Mouse (Mus musculus) layer of hippocampus, adult 9-11 months (tissue): ENCODE data around the gene Gipc3.

Experiments used
- DNase-seq: peaks from one replicate; pipeline ENCODE4 v3.0.0; 2022

The Gipc3 gene

GRCm38 (mm10) chr10:81319741-81320549 lies 23.1 kb downstream of the Gipc3 start:
- DNase-seq = peak; percentile 60

DNA sequence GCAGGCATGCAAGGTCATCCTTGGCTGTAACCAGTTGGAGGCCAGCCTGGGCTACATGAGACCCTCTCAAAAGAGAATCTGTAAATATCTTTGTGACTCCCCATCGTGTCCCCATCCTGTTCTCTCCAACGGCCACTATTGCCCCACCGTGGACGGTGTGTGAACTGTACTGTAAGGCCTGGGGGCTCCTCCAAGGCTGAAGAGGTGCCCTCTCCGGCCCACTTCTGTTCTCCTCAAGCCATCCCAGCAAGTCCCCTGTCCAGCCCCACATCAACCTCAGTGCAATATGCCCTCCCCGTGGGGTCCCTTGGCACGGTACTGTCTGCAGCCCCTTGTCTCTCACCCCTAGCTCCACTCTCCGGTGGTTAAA lies 23.8 kb downstream of the Gipc3 start:
- DNase-seq = no peak

DNA sequence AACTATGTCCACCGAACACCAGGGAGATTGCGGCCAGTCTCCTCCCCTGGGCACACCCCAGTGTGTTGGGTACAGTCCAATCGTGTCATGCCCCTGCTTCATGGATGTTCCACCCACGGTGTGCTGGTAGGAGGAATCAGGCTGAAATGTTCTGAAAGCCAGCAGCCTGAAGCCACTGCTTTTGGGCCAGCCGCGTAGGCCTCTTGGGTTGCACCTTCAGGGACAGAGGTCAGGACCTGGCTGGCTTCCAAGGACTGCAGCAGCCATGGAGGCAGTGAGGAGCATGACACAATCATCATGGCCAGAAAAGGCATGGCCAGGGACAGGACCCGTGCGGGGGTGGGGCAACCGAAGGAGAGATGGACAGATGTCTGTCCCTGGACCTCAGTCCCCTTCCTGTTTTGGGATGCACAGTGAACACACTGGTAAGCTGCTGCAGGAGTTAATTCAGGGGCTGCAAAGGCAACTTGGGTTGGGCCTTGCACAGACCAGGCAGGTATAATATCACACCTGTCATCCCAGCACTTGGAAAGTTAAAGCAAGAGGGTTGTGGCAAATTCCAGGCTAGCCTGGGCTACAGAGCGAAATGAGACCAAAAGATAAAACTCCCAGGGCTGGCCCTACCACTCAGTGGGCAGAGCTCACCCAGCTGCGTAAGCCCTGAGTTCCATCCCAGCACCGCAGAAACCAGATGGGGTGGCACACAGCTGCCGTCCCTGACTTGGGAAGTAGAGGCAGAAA lies 24.3 kb downstream of the Gipc3 start:
- DNase-seq = no peak

DNA sequence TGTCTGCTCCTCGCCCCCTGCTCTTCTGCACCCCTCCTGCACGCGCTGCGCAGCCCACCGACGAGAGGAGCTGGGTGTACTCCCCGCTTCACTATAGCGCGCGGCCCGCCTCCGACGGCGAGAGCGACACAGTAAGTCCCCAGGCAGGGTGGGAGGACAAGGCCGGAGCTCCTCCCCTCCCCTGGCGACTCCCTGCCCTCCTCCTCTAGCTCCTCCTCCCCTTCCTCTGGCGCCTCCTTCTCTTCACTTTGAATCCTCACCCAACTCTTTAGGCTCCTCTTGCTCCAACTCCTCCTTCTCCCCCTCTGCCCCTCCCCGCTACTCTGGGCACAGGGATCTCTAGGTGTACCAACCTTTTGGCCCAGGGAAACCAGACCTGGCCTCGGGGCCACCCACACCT lies 25.8 kb downstream of the Gipc3 start:
- no peak for DNase-seq

- no peak for DNase-seq
Observed at GRCm38 (mm10) chr10:81316338-81317060, 26.6 kb downstream of the Gipc3 start.

- no peak for DNase-seq
Observed at GRCm38 (mm10) chr10:81315587-81315986, 27.5 kb downstream of the Gipc3 start.

GRCm38 (mm10) chr10:81314201-81314600 lies 28.9 kb downstream of the Gipc3 start:
- DNase-seq = no peak

- DNase-seq = no peak
Observed at GRCm38 (mm10) chr10:81313581-81313980, 29.5 kb downstream of the Gipc3 start.

- no peak for DNase-seq
Observed at GRCm38 (mm10) chr10:81309571-81309970, 33.5 kb downstream of the Gipc3 start.

DNA sequence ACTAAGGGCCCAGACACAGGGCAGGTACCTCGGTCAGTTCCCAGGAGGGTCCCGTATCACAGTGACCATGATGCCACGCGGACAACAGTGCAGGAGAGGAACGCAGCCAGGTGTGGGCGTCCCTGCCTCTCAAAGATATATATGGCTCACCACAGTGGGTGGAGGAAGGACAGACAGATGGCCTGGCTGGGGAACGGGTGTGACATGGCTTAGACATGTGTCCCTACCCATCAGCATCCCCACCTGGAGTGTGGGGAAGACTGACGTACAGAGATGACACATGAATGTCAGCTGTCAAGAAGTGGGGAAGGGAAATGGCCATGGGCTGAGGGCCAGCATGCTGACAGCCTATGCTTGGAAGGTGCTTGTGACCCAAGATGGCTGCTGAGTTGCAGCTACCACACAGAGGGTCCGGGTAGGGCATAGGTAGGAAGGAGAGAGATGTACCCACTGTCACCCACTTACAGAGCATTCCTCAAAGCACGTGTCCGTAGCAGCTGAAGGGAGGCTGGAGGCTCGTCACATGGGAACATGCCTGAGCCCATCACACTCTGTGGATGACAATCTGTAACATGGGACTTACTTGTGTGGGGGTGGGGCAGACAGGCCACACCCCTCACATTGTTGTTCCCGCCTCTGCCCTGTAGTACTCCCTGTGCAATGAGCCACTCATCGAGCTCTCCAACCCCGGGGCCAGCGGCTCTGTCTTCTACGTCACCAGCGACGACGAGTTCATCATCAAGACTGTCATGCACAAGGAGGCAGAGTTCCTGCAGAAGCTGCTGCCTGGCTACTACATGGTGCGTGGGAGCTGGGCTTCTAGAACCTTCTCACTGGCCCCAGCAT lies 36.0 kb downstream of the Gipc3 start:
- DNase-seq = peak; percentile 73

DNA sequence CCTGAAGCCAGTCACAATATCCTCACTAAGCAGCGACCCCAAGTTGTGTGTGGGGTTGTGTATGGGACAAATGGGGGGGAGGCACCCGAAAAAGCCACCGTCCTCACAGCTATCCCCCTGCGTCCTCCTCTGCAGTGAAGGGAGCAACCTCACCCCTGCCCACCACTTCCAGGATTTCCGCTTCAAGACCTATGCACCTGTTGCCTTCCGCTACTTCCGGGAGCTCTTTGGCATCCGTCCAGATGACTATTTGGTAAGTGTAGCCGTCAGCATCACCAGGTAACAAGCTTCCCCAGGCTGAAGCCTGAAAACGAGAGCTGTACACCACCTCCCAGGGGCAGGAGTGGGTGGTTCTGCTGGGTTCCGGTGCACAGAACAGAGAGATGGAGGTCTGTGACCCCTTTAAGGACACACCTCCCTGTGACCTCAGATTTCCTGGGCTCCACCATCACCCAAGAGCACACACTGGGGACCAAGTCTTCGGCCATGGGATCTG lies 36.8 kb downstream of the Gipc3 start:
- DNase-seq = no peak

- DNase-seq = no peak
Observed at GRCm38 (mm10) chr10:81305663-81306062, 37.4 kb downstream of the Gipc3 start.

DNA sequence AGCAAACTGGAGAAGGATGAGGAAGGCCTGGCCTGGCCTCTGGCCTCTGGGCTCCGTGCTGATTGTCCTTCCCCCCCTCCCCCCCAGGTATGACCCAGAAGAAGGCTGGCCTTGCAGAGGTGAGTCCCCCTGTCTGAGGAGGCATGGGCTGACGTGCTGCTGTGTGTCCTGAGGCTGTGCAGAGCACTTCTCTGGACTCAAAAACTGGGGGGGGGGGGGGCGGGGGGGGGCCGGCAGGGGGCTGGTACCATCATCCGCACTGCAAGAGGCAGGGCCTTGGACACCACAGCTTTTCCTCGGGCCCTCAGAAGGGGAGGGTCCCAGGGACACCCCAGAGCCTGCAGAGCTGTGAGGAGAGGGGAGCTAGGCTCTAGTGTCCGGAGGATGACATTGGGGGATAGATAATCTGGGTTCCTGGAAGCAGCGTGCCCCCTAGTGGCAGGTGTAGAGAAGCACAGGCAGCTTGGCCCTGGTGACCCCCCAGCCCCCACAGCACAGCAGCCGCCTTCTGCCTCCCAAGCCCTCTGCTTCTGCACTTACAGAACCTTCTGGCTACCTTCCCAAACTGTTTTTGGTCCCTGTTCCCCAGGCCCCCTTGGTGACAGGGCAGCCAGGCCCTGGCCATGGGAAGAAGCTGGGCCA lies 38.3 kb downstream of the Gipc3 start:
- no peak for DNase-seq

GRCm38 (mm10) chr10:81303761-81304160 lies 39.3 kb downstream of the Gipc3 start:
- no peak for DNase-seq

DNA sequence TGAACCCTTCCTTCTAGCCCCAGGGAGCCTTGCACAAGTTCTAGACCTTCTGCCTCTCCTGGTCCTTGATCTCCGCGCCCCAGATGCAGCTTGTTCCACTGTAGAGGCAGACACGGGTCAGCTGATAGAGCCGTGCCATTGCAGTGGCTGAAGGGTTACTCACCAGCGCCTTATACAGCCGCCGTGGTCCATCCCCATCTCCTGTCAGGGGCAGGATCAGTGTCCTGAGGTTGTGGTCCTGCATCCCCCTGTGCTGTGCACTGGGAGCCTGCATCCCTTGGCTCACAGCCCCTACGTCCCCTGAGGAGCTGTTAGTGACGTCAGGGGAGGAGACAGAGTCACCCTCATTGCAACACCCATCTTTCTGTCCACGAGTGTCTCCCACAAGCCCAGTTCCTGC lies 39.8 kb downstream of the Gipc3 start:
- DNase-seq = no peak

- peak; percentile 69 for DNase-seq
Observed at GRCm38 (mm10) chr10:81302781-81303218, 40.3 kb downstream of the Gipc3 start.

- no peak for DNase-seq
Observed at GRCm38 (mm10) chr10:81302288-81302687, 40.8 kb downstream of the Gipc3 start.

DNA sequence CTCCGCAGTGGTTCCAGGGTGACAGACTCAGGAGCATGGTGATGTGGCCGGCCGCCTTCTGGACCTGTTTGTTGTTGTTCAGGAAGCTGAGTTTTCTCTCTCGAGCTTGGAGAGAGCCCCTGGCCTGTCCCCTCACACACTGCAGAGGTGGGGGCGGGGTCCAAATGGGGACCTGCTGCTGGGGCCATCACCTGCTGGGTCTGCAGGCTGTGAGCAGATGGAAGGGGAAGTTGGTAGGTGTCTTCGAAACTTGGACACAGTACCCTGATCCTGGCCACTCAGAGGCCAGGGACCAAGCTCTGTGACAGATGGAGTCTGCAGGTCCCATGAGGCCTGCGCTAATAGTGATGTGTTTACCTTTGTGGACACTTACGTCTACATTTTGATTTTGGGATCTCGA lies 41.7 kb downstream of the Gipc3 start:
- DNase-seq = no peak

DNA sequence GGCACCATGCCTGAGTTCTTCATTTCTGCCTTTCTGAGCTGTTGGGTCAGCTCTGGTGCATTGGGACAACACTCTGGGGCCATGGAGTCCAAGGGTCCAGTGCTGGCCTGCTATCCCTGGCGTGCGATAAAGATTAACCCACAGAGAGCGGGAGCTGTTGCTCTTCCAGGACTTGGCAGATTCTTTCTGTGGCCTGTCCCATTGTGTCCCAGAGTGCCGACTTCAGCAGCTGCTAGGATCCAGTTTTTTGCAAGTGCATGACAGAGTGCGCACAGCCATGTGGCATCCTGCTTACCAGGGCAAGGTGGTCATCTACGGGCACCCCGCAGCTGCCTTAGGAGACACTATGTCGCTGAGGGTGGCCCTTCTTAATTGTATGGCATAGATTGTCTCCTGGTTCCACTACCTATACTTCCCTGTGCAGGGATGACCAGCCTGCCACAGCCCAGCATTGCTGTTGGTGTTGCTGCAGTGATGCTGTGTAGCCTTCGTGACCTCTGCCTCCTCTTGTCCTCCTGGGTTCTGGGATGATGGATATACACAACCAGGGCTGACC lies 42.6 kb downstream of the Gipc3 start:
- DNase-seq = no peak

DNA sequence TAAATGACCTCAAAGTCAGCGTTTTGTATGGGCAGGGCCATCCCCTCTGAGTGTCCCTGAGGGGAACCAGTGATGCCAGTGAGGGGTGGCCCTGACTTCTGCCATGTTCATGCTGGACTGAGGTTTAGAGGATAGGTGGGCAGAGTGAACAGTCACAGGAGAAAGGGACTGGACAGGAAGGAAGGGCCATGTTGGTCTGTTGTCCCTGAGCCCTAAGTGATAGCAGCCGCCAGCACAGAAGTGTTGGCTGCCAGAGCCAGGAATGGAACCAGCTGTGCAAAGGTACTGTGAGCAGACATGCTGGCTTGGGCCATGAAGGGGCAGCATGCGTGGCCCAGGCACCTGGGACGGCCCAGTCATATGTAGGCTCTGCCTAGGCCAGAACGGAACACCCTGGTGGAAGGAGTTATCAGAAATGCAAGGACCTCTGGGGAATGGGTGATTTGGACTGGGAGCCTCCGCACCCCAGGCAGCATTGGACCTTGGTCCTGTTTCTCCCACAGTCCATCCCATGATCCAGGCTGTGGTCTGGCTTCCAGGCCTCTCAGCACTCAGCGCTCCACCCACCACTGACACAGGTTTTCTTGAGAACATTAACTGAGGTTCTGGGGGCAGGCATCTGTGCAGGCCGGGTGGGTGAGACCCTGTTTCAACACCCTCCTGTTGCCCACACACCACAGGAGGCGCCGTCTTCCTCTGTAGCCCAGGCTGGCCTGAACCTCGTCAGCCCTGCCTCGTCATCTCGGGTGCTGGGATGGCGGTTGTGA lies 43.3 kb downstream of the Gipc3 start:
- no peak for DNase-seq
